Mouse (Mus musculus) stomach, embryonic 14.5 days (tissue): Measurements from ENCODE around the gene Fbxl20. TPM values are rescaled to one million over a fixed set of nuclear protein-coding genes. Genes with fewer than 3 reads are reported as not detected.
"Not testable (repeated sequence)": the region's sequence is repeated elsewhere in the genome, so short reads cannot be mapped to it uniquely, and the experiment has no call there.

ENCODE experiments used
- ATAC-seq: fragments of 200-750 bp; cut with Nextera tagmentation; 2 replicates; pipeline ENCODE4 v1.8.0; 2017; ENCODE audit warnings: low read depth, moderate TSS enrichment; ENCODE audit not compliant: insufficient number of reproducible peaks, insufficient read depth, low FRiP score
- H3K27ac ChIP-seq: fragments of 300-500 bp; sonication (generic); 2 replicates; pipeline ENCODE4 v1.5.1; 2014; ENCODE audit warnings: mild to moderate bottlenecking, low read length, moderate library complexity, mixed read lengths
- H3K27me3 ChIP-seq: fragments of 300-500 bp; sonication (generic); 2 replicates; pipeline ENCODE4 v1.6.1; 2014; ENCODE audit warnings: low read length, control low read depth, mixed read lengths; ENCODE audit not compliant: control insufficient read depth, insufficient read depth
- H3K36me3 ChIP-seq: fragments of 300-500 bp; sonication (generic); 2 replicates; pipeline ENCODE4 v1.6.1; 2014; ENCODE audit warnings: mild to moderate bottlenecking, control low read depth, low read length, moderate library complexity, mixed read lengths; ENCODE audit not compliant: control insufficient read depth, insufficient read depth
- H3K4me1 ChIP-seq: fragments of 300-500 bp; sonication (generic); 2 replicates; pipeline ENCODE4 v1.6.1; 2014; ENCODE audit warnings: low read length, control low read depth, mixed read lengths; ENCODE audit not compliant: control insufficient read depth, insufficient read depth
- H3K4me2 ChIP-seq: fragments of 300-500 bp; sonication (generic); replicated peaks from 2 replicates; pipeline ENCODE4 v1.6.1; 2014; ENCODE audit warnings: low read depth, low read length, control low read depth
- H3K4me3 ChIP-seq: fragments of 300-500 bp; sonication (generic); 2 replicates; pipeline ENCODE4 v1.5.1; 2014; ENCODE audit warnings: low read depth, low read length, control low read depth
- H3K9ac ChIP-seq: fragments of 300-500 bp; sonication (generic); replicated peaks from 2 replicates; pipeline ENCODE4 v1.6.1; 2014; ENCODE audit warnings: low read depth, mild to moderate bottlenecking, control low read depth, low read length, moderate library complexity, mixed read lengths
- H3K9me3 ChIP-seq: fragments of 300-500 bp; sonication (generic); 2 replicates; pipeline ENCODE4 v1.6.1; 2016; ENCODE audit warnings: low read depth, low read length, control low read depth; ENCODE audit not compliant: control insufficient read depth
- WGBS: fragments of 180-500 bp; shearing (Covaris S2); extraction: QIAGEN DNeasy Blood & Tissue Kit; methylation state at CpG from one replicate; pipeline ENCODE4 v1.1.7; 2014; 5-methylcytosine and 5-hydroxymethylcytosine counted together
- polyA plus RNA-seq: library from polyadenylated mRNA; unstranded; fragments of >200 nt; fragmentation: Nextera tagmentation; extraction: Ambion mirVana; gene quantifications from 2 replicates; pipeline ENCODE4 v1.2.1, GENCODE M21; 2014

The Fbxl20 gene
- polyA plus RNA-seq = 14.1 and 16.8 TPM in 2 replicates

DNA sequence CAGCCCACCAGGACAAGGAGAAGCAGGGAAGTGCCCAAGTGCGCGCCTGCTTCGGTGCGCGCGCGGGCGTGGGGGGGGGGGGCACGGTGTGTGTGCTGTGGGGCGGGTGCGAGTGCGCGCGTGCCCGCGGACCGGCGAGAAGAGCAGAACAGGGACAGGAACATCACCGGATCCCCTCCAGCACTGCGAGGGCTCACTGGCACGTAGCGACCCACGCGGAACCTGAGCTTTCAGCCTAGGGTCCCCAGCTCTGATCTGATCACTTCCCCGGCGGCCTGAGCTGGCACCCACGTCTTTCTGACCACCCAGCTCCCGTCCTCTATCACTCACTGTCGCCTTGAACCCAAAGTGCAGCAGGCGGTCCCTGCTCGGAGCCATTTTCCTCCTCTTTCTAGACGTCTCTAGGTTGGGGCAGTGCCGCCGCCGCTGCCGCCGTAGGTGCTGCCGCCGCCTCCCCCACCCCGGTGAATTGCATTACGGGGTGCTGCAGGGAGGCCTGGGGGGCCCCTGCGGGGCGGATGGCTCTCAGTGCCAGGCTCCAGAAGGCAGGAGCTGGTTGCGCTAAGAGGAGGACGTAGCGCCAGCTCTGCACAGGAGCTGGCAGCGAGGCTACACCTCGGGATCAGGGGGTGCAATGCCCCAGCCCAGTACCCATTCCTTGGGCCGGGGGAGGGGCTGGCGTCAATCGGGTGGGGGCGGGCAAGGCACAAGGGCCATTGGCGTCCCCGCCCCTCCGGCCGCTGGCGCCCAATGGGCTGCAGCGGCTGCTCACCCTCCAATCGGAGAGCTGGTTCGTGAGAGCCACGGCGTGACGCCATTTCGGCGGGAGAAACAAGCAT is at the start of gene Fbxl20:
TSS of gene Fbxl20 (minus strand) at position 618 of the 839 bp plus-strand sequence.
- WGBS = under 1% methylated on average over 61 of the region's 65 CpGs
- Histone ChIP-seq H3K9me3 (no peaks in the 10 kb centered on the region), H3K4me2 (peak within 1 kb of the TSS; percentile 91), H3K27me3 (no peaks in the 10 kb centered on the region), H3K27ac (peak within 1 kb of the TSS; percentile 91), H3K4me1 (peaks cover 13% of the 10 kb centered on the region), H3K9ac (peak within 1 kb of the TSS; percentile 92), H3K36me3 (peaks cover 5% of the 10 kb centered on the region), H3K4me3 (peak within 1 kb of the TSS; percentile 86)
- ATAC-seq = peak; percentile 92

DNA sequence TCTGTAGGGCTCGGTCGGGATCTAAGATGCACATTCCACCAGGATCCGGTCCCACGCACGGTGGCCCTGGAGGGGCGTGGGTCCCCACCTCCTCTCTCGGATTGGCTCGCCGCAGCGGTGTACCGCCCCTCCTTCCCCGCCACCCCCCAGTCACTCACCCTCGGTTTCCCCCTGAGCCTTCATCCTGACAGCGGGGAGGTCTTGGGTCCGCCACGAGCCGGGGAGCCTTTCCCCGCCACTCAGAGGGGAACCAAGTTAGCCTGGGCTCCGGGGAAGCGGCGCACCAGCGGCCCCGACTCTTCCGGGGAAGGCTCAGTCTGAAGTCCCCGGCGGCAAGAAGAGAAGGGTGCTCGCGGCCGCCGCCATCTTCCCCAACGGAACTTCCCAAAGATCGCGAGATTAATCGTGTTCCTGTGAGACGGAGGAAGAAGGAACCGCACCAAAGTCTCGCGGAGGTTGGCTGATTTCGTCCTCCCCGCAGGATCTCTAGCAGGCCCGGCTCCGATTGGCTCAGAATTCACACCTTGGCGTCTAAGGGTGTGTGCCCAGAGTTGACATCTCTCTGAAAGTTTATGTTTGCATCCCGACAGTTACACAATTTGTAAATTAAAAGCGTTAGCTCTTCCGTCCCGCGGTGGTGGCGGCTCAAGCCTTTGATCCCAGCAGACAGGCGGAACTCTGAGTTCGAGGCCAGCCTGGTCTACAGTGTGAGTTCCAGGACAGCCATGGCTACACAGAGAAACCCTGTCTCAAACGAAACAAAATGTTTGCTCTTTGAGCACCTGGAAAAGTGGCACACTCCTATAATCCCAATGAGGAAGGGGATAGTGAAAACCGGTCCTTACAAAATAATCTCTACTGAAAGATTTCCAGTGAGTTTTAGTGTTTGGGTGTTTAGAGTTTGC is 43.0 kb upstream of the Fbxl20 start, which contains the start of gene Med1:
TSS of gene Med1 (minus strand) at position 393 of the 905 bp plus-strand sequence.
- peak within 1 kb of the TSS; percentile 68 for H3K4me2 ChIP-seq
- peak within 1 kb of the TSS; percentile 72 for H3K9ac ChIP-seq
- peak within 1 kb of the TSS; percentile 89 for H3K27ac ChIP-seq
- peak within 1 kb of the TSS; percentile 82 for H3K4me3 ChIP-seq
- H3K9me3 ChIP-seq = no peaks in the 10 kb centered on the region
- WGBS = under 1% methylated on average over 53 of the region's 53 CpGs
- H3K27me3 ChIP-seq = no peaks in the 10 kb centered on the region
- peaks cover 10% of the 10 kb centered on the region for H3K4me1 ChIP-seq
- ATAC-seq = peak; percentile 96
- peaks cover 7% of the 10 kb centered on the region; the same call in 1 of the 2 replicates for H3K36me3 ChIP-seq

DNA sequence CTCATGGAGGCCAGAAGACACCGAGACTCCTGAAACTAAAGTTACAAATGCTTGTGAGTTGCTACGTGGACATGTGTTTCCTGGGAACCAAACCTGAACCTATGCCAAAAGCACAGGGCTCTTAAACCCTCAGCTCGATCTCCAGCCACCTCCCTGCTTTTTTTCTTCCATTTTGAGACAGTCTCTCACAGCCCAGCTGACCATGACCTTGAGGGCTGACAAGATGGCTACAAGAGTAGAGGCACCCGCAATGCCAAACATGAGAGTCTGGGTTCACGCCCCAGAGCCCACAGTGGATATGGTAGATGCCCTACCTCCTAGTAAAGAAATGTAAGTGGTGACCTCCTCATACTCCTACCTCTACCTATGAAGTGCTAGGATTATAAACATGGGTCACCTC is 40.6 kb upstream of the Fbxl20 start:
- peaks cover 10% of the 10 kb centered on the region for H3K4me1 ChIP-seq
- H3K27me3 ChIP-seq = no peaks in the 10 kb centered on the region
- H3K9me3 ChIP-seq = no peaks in the 10 kb centered on the region
- peaks cover 20% of the 10 kb centered on the region for H3K36me3 ChIP-seq
- H3K27ac ChIP-seq = no peak overlapping the region
- no peak for ATAC-seq
- no peak overlapping the region for H3K4me2 ChIP-seq
- H3K9ac ChIP-seq = no peak overlapping the region
- no peak overlapping the region for H3K4me3 ChIP-seq
- WGBS = 90% methylated on average over 5 of the region's 5 CpGs

DNA sequence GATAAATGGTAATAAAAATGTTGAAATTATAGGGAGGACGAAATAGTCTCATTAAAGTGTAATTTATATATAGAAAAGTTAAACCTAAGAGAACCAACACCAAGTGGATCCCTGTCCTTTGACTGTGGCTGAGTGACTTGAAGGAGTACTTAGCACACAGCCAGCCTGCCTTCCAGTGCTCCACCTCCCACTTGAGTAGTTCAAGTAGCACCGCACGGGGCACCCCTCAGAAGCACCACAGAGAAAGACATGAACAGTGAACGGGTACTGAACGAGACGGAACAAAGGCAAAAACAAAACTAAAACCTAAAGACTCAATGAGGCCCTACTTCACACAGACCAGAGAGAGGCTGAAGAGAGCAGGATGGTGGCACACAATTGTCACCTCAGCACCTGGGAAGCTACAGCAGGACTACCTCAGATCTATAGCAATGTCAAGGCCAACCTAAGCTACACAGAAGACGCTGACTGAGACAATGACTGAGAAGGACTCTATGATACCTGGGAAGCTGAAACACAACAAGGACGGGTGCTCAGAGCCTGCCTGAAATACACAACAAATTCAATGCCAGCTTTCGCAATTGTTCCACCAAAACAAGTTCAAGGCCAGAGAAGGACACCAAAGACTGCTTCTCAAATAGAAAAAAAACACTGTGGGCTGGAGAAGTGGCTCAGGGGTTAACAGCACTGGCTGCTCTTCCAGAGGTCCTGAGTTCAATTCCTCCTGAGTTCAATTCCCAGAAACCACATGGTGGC is 37.6 kb upstream of the Fbxl20 start:
- no peaks in the 10 kb centered on the region for H3K9me3 ChIP-seq
- 92% methylated on average over 9 of the region's 9 CpGs for WGBS
- H3K4me1 ChIP-seq = peaks cover 7% of the 10 kb centered on the region
- H3K27ac ChIP-seq = no peak overlapping the region
- peaks cover 37% of the 10 kb centered on the region for H3K36me3 ChIP-seq
- no peak for ATAC-seq
- no peaks in the 10 kb centered on the region for H3K27me3 ChIP-seq
- no peak overlapping the region for H3K4me2 ChIP-seq
- H3K4me3 ChIP-seq = no peak overlapping the region
- no peak overlapping the region for H3K9ac ChIP-seq

DNA sequence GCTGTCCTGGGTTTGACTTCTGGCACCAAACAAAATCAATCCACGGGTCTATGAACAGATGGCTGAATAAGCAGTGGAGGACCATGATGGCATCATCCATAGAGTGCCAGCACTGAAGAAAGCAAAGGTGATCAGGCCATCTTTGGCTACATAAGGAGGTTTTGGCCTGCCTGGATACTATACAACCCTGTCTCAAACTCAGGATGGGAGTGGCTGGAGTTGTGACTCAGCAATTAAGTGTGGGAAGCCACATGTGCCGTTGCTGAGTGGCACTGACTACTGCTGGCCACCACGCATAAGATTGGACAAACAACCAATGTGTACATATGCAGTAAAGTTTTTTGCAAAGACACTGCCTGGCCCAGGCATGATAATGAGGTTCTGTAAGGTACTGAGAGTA is 31.9 kb upstream of the Fbxl20 start:
- H3K36me3 ChIP-seq = peaks cover 51% of the 10 kb centered on the region
- 88% methylated on average over 3 of the region's 3 CpGs for WGBS
- H3K27ac ChIP-seq, ATAC-seq, H3K4me3 ChIP-seq, H3K27me3 ChIP-seq, H3K4me1 ChIP-seq, H3K9me3 ChIP-seq, H3K9ac ChIP-seq, H3K4me2 ChIP-seq: not testable (repeated sequence)

DNA sequence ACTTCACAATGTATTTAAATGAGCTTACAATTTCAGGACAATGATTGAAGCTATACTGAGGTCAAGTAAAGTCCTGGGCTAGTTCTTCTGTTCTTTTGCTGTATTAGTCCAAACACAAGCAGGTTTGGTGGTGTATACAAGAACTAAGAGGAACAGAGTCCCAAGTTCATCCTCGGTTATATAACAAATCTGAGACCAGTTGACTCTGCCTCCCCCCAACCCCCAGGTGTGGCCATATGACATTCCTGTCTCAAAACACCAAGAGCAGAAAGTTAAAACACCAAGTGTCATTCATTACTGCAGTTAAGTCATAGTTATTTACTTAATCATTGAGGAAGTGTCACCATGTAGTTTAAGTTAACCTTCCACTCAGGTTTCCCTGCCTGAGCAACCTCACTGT is 18.2 kb upstream of the Fbxl20 start:
- Histone ChIP-seq H3K27me3 (no peaks in the 10 kb centered on the region), H3K4me3 (no peak overlapping the region), H3K4me1 (no peaks in the 10 kb centered on the region), H3K9ac (no peak overlapping the region), H3K36me3 (peaks cover 70% of the 10 kb centered on the region), H3K9me3 (no peaks in the 10 kb centered on the region), H3K4me2 (no peak overlapping the region), H3K27ac (no peak overlapping the region)
- WGBS = 81% methylated on average over 1 of the region's 1 CpGs
- ATAC-seq = no peak

DNA sequence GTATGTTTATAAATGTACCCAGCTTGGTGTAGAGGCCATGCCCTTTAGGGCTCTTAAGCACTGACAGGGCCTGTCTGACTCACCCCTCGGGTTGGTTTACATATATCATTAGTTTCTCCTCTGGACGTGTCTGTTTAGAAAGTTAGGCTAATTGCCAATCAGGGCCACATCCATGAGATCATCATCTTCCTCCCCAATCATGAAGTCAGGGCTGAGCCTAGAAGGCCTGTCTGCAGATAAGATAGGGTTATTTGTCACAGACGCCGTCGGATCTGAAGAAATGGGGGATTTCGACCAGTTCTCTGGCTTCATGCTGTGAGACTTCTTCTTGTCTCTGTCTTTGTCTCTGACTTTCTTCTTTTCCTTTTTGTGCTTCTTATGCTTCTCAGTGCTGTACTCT is 4.9 kb upstream of the Fbxl20 start:
- H3K9me3 ChIP-seq = no peaks in the 10 kb centered on the region
- 69% methylated on average over 6 of the region's 6 CpGs for WGBS
- H3K4me2 ChIP-seq = no peak overlapping the region
- H3K9ac ChIP-seq = no peak overlapping the region
- H3K4me3 ChIP-seq = no peak overlapping the region
- no peak overlapping the region for H3K27ac ChIP-seq
- no peaks in the 10 kb centered on the region for H3K27me3 ChIP-seq
- H3K4me1 ChIP-seq = no peaks in the 10 kb centered on the region
- peaks cover 39% of the 10 kb centered on the region for H3K36me3 ChIP-seq
- no peak for ATAC-seq
